Mouse (Mus musculus) cerebellum, adult 2 months (tissue): Measurements from ENCODE around the gene Fam78b.

Experiments used
- CTCF ChIP-seq: fragments of 200-500 bp; IDR thresholded peaks from 2 replicates; pipeline ENCODE4 v1.5.1; 2011; ENCODE audit warnings: low read depth, mild to moderate bottlenecking, control low read depth, low read length, moderate library complexity, borderline replicate concordance; ENCODE audit not compliant: insufficient read depth
- POLR2A ChIP-seq: fragments of 200-500 bp; IDR thresholded peaks from 2 replicates; pipeline ENCODE4 v1.6.1; 2011; ENCODE audit warnings: low read length, control low read depth, borderline replicate concordance; ENCODE audit not compliant: insufficient read depth

DNA sequence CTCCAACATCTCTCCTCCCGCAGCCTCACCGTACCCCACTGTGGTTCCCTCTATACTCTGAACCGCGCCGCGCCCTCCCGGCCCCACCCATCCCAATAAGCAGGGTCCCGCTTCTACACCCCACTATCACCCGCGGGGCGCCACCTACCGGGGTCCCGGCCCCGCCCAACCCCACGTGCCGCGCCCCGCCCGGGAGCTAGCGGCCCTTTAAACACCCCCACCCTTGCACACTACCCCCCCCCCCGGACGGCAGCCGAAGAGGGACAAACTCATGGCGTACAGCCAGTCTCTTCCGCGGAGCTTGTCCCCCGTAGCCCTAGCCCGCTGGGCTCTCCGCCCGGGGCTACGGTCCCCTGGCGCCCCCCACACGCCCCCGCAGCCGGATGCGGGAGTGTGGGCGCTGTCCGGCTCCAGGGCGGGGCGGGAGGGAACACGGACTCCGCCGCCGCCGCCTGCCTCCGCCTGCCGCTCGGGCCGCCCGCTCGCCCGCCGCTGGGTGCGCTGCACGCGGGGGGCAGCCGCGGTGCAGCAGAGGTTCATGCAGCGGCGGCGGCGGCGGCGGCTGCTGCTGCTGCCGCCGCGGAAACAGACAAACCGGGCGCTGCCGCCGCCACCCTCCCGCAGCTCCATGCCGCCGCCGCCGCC lies 566 bp upstream of the Fam78b start:
- TF ChIP-seq CTCF (no peak), POLR2A (no peak)
